Mouse (Mus musculus) liver, adult 2 months (tissue): ENCODE measurements around the gene Ppara.

Experiments
- CTCF ChIP-seq: fragments of 200-500 bp; IDR thresholded peaks from 2 replicates; pipeline ENCODE4 v1.5.1; 2011; ENCODE audit warnings: low read depth, low read length, control low read depth
- POLR2A ChIP-seq: fragments of 200-500 bp; IDR thresholded peaks from 2 replicates; pipeline ENCODE4 v1.6.1; 2011; ENCODE audit warnings: low read length, control low read depth; ENCODE audit not compliant: insufficient read depth; ENCODE audit errors: extremely low read depth

GRCm38 (mm10) chr15:85806886-85807285 is 72.1 kb downstream of the Ppara start:
- TF ChIP-seq CTCF (no peak), POLR2A (no peak)
